14 mouse cellular contexts compared by ENCODE assay signal in the genomic region with DNA sequence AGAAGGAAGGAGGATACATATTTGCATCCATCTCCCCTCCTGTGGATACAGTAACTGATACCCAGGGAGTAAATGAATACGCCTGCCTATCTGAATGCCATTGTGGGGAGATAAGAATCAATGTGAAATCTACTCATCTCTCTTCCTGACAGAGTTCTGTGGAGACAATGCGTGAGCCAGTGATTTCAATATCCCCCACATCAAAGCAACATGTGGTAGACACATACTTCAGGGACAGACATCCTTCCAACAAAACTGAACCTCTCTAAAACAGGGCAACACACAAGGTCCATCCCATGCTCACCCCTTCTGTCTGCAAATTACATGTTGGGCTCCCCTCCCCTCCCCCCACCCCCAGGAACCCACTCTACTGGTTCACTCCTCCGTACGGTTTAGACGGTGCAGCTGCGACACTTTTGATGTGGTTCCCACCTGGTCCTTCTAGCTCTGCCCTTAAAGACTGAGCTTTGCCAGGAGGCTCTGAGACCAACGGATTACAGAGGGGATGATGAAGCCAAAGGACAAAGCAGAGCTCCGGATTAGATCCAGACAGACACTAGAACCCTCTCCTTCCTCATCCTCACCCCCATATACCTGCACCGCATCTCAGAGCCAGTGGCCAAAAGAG. TPM values are rescaled to one million over a fixed set of nuclear protein-coding genes. Genes with fewer than 3 reads are reported as not detected.
A peak's percentile ranks its signal among the peaks of the same experiment; 100 is the strongest.
DNase-seq lines count a peak whose midpoint lies in the region; ATAC-seq and TF ChIP-seq lines count a peak whose summit lies in the region.
"Had no signal": no experiment of that assay in that cellular context is flagged by ENCODE, and none has a peak within 500 bp of the region (broad histone marks: within the 10 kb centered on the region; RNA-seq: fewer than 3 reads in every experiment).

No protein-coding gene starts in this region.

- H3K4me1 ChIP-seq in heart, postnatal 0 days (ENCODE audit: control insufficient read depth, insufficient read depth): peaks cover 11% of the 10 kb centered on the region; the same call in 1 of the 2 replicates
- H3K4me1 ChIP-seq in heart, adult 2 months (ENCODE audit: control insufficient read depth, insufficient read depth, low read length): peaks cover 3% of the 10 kb centered on the region
- peaks cover 84% of the 10 kb centered on the region for H3K4me1 ChIP-seq in forebrain, embryonic 15.5 days
- peaks cover 75% of the 10 kb centered on the region for H3K4me1 ChIP-seq in midbrain, embryonic 11.5 days (ENCODE audit: control insufficient read depth, insufficient read depth, low read length)
- H3K4me1 ChIP-seq: liver, embryonic 12.5 days had no signal

- intact Hi-C loops in heart, adult 2 months (cut with DNase I): no loop called here

- H3K79me2 ChIP-seq in heart, adult 2 months (replicated peaks; ENCODE audit: control insufficient read depth, insufficient read depth, low read length): no peaks in the 10 kb centered on the region

- no peaks in the 10 kb centered on the region for H3K36me3 ChIP-seq in heart, postnatal 0 days (replicated peaks; ENCODE audit: control insufficient read depth, insufficient read depth, low read length)
- no peaks in the 10 kb centered on the region for H3K36me3 ChIP-seq in heart, adult 2 months (ENCODE audit: control insufficient read depth, insufficient read depth, low read length)
- H3K36me3 ChIP-seq in forebrain, embryonic 15.5 days: peaks cover 22% of the 10 kb centered on the region
- peaks cover 20% of the 10 kb centered on the region for H3K36me3 ChIP-seq in midbrain, embryonic 11.5 days (ENCODE audit: control insufficient read depth, insufficient read depth, low read length)
- H3K36me3 ChIP-seq: liver, embryonic 12.5 days had no signal

- no peak for TF ChIP-seq EP300 in heart, postnatal 0 days (IDR thresholded peaks at IDR 0.05; ENCODE audit: low read depth)
- no peak for TF ChIP-seq EP300 in heart, adult 2 months (IDR thresholded peaks at IDR 0.05; ENCODE audit: insufficient read depth, low read depth, low read length)

- H3K9me3 ChIP-seq in heart, postnatal 0 days (replicated peaks; ENCODE audit: control insufficient read depth, low read length): no peaks in the 10 kb centered on the region
- no peaks in the 10 kb centered on the region for H3K9me3 ChIP-seq in forebrain, embryonic 15.5 days
- H3K9me3 ChIP-seq in midbrain, embryonic 11.5 days (ENCODE audit: control insufficient read depth, low read length): no peaks in the 10 kb centered on the region
- H3K9me3 ChIP-seq: liver, embryonic 12.5 days had no signal

- no peak overlapping the region for H3K9ac ChIP-seq in heart, postnatal 0 days (replicated peaks; ENCODE audit: low read depth, low read length)
- H3K9ac ChIP-seq in heart, adult 2 months (ENCODE audit: low read depth, low read length): no peak overlapping the region
- H3K9ac ChIP-seq in forebrain, embryonic 15.5 days (replicated peaks): peak overlapping the region; percentile 29
- H3K9ac ChIP-seq in midbrain, embryonic 11.5 days (ENCODE audit: low read length): peak overlapping the region; percentile 2
- H3K9ac ChIP-seq: liver, embryonic 12.5 days had no signal

- no peak for TF ChIP-seq POLR2A in heart, adult 2 months (IDR thresholded peaks at IDR 0.05; ENCODE audit: insufficient read depth, low read depth, low read length)

- H3K27me3 ChIP-seq in heart, postnatal 0 days (ENCODE audit: control insufficient read depth, insufficient read depth, low read length): no peaks in the 10 kb centered on the region
- no peaks in the 10 kb centered on the region for H3K27me3 ChIP-seq in heart, adult 2 months (ENCODE audit: control insufficient read depth, insufficient read depth, low read length)
- H3K27me3 ChIP-seq in forebrain, embryonic 15.5 days: no peaks in the 10 kb centered on the region
- no peaks in the 10 kb centered on the region for H3K27me3 ChIP-seq in midbrain, embryonic 11.5 days (ENCODE audit: control insufficient read depth, insufficient read depth, low read length)
- H3K27me3 ChIP-seq: liver, embryonic 12.5 days; Patski had no signal

- no peak overlapping the region; the same call in 1 of the 2 replicates for H3K27ac ChIP-seq in heart, postnatal 0 days (ENCODE audit: low read depth)
- no peak overlapping the region for H3K27ac ChIP-seq in heart, adult 2 months
- H3K27ac ChIP-seq in forebrain, embryonic 15.5 days (replicated peaks): peak overlapping the region; percentile 85
- peak overlapping the region; percentile 86 for H3K27ac ChIP-seq in midbrain, embryonic 11.5 days (ENCODE audit: low read depth, low read length)
- H3K27ac ChIP-seq: liver, embryonic 12.5 days had no signal

- H3K4me2 ChIP-seq in heart, postnatal 0 days (ENCODE audit: low read depth, low read length): peak overlapping the region; percentile 35; the same call in 1 of the 2 replicates
- H3K4me2 ChIP-seq in forebrain, embryonic 15.5 days (replicated peaks): peak overlapping the region; percentile 34
- peak overlapping the region; percentile 41 for H3K4me2 ChIP-seq in midbrain, embryonic 11.5 days
- H3K4me2 ChIP-seq: liver, embryonic 12.5 days had no signal

- no peak for TF ChIP-seq CTCF in heart, postnatal 0 days (IDR thresholded peaks at IDR 0.05; ENCODE audit: low read depth)
- no peak for TF ChIP-seq CTCF in heart, adult 2 months (IDR thresholded peaks at IDR 0.05)

- WGBS in heart, postnatal 0 days: 76% methylated on average over 9 of the region's 9 CpGs
- 71% methylated on average over 9 of the region's 9 CpGs for WGBS in heart, adult 2 months
- WGBS in forebrain, embryonic 15.5 days: 36% methylated on average over 9 of the region's 9 CpGs
- WGBS in midbrain, embryonic 11.5 days: 32% methylated on average over 9 of the region's 9 CpGs

- ATAC-seq in heart, postnatal 0 days (ENCODE audit: insufficient read depth, low read depth): no peak
- no peak for ATAC-seq in forebrain, embryonic 15.5 days (replicated peaks)
- ATAC-seq in midbrain, embryonic 11.5 days (ENCODE audit: low FRiP score): no peak
- ATAC-seq: liver, embryonic 12.5 days; Patski had no signal

- no peak overlapping the region for H3K4me3 ChIP-seq in heart, postnatal 0 days (ENCODE audit: low read depth, low read length)
- no peak overlapping the region for H3K4me3 ChIP-seq in heart, adult 2 months
- no peak overlapping the region for H3K4me3 ChIP-seq in forebrain, embryonic 15.5 days
- H3K4me3 ChIP-seq in midbrain, embryonic 11.5 days (ENCODE audit: low read depth, low read length): peak overlapping the region; percentile 1; the same call in 1 of the 2 replicates
- H3K4me3 ChIP-seq: liver, embryonic 12.5 days had no signal

- no peak for DNase-seq in heart, postnatal 0 days (ENCODE audit: low spot score)
- DNase-seq in heart, adult 2 months: no peak
- DNase-seq in midbrain, embryonic 11.5 days (ENCODE audit: low spot score, missing footprints): no peak
- peak; percentile 77 for DNase-seq in thymus, postnatal 0 days (ENCODE audit: low spot score)
- DNase-seq in retina, postnatal 1 day: no peak
- no peak for DNase-seq in ovary, postnatal 14 days (ENCODE audit: low spot score)
- DNase-seq in gastrocnemius, postnatal 4 days (ENCODE audit: low spot score in 2 of 2): no peak
- DNase-seq: cerebellum, postnatal 36 days; kidney, postnatal 4 days had no signal

RNA-seq across cellular contexts. Expression of a gene that starts 12.8 kb away (rescaled TPM):
- total RNA-seq in heart, postnatal 0 days (2014; rRNA removed; ENCODE audit: low replicate concordance): 11.2 and 11.4 TPM in 2 replicates
- 4.7 and 5.2 TPM in 2 replicates for polyA plus RNA-seq in heart, postnatal 0 days (2015; fragmentation: Nextera tagmentation; extraction: Ambion mirVana)
- 1 to 10 TPM; 1.3 TPM for total RNA-seq in heart, adult 2 months (2021)
- 1.3 and 1.9 TPM in 2 replicates for polyA plus RNA-seq in heart, adult 2 months (2012; rRNA removed)
- 48.0 and 51.5 TPM in 2 replicates for polyA plus RNA-seq in forebrain, embryonic 15.5 days (2015; fragmentation: Nextera tagmentation; extraction: Ambion mirVana)
- polyA plus RNA-seq in midbrain, embryonic 11.5 days (2014; fragmentation: Nextera tagmentation; extraction: Ambion mirVana): 49.3 and 52.9 TPM in 2 replicates
- 15.4 and 17.4 TPM in 2 replicates for polyA plus RNA-seq in thymus, postnatal 0 days (2015; fragmentation: Nextera tagmentation; extraction: Ambion mirVana)
- total RNA-seq in gastrocnemius, postnatal 4 days (2021): 10 to 100 TPM in 1 of 2 experiments, 1 to 10 TPM in 1; 9.6 to 10.4 TPM

RNA-seq across cellular contexts. Expression of a gene that starts 41.9 kb away (rescaled TPM):
- total RNA-seq in heart, postnatal 0 days (2014; rRNA removed; ENCODE audit: low replicate concordance): not detected in 2 replicates
- polyA plus RNA-seq in heart, postnatal 0 days (2015; fragmentation: Nextera tagmentation; extraction: Ambion mirVana): not detected in 2 replicates
- not detected for total RNA-seq in heart, adult 2 months (2021)
- not detected in 2 replicates for polyA plus RNA-seq in heart, adult 2 months (2012; rRNA removed)
- polyA plus RNA-seq in forebrain, embryonic 15.5 days (2015; fragmentation: Nextera tagmentation; extraction: Ambion mirVana): 3.9 and 4.6 TPM in 2 replicates
- polyA plus RNA-seq in midbrain, embryonic 11.5 days (2014; fragmentation: Nextera tagmentation; extraction: Ambion mirVana): 10.7 and 11.0 TPM in 2 replicates
- polyA plus RNA-seq in thymus, postnatal 0 days (2015; fragmentation: Nextera tagmentation; extraction: Ambion mirVana): not detected in 2 replicates
- not detected for total RNA-seq in gastrocnemius, postnatal 4 days (2021)
- total RNA-seq: heart, postnatal 25 days had no signal
- polyA plus RNA-seq: liver, embryonic 12.5 days; Patski; stomach, embryonic 14.5 days had no signal

Comparison
In these comparisons a context has a peak if more than half of its experiments do, and no peak if none do; other contexts are left out.
1. H3K27ac ChIP-seq: peak in forebrain, embryonic 15.5 days (single experiment) and midbrain, embryonic 11.5 days (single experiment); none in heart, postnatal 0 days (single experiment) and heart, adult 2 months (single experiment).
2. H3K9ac ChIP-seq: peak in forebrain, embryonic 15.5 days (single experiment) and midbrain, embryonic 11.5 days (single experiment); none in heart, postnatal 0 days (single experiment) and heart, adult 2 months (single experiment).
3. Peak in every context shown above with its lines, with median percentiles within 50 percentile points of each other: H3K4me2 ChIP-seq.